Mouse (Mus musculus) limb, embryonic 15.5 days (tissue): ENCODE results near the gene Ppp1r1b. TPM values are rescaled to one million over a fixed set of nuclear protein-coding genes. Genes with fewer than 3 reads are reported as not detected.

Experiments
- ATAC-seq: fragments of 200-750 bp; cut with Nextera tagmentation; 2 replicates; pipeline ENCODE4 v1.8.0; 2017; ENCODE audit warnings: low read depth, moderate TSS enrichment; ENCODE audit not compliant: insufficient number of reproducible peaks, low FRiP score, low TSS enrichment
- H3K27ac ChIP-seq: fragments of 300-500 bp; sonication (generic); 2 replicates; pipeline ENCODE4 v1.5.1; 2015; ENCODE audit warnings: moderate library complexity, mild to moderate bottlenecking, inconsistent platforms
- H3K27me3 ChIP-seq: fragments of 300-500 bp; sonication (generic); 2 replicates; pipeline ENCODE4 v1.6.1; 2015; ENCODE audit warnings: inconsistent platforms
- H3K36me3 ChIP-seq: fragments of 300-500 bp; sonication (generic); 2 replicates; pipeline ENCODE4 v1.6.1; 2015; ENCODE audit warnings: inconsistent platforms
- H3K4me1 ChIP-seq: fragments of 300-500 bp; sonication (generic); 2 replicates; pipeline ENCODE4 v1.6.1; 2015; ENCODE audit warnings: inconsistent platforms
- H3K4me2 ChIP-seq: fragments of 300-500 bp; sonication (generic); 2 replicates; pipeline ENCODE4 v1.6.1; 2015; ENCODE audit warnings: mild to moderate bottlenecking, inconsistent platforms
- H3K4me3 ChIP-seq: fragments of 300-500 bp; sonication (generic); 2 replicates; pipeline ENCODE4 v1.5.1; 2015; ENCODE audit warnings: mild to moderate bottlenecking, inconsistent platforms
- H3K9ac ChIP-seq: fragments of 300-500 bp; sonication (generic); 2 replicates; pipeline ENCODE4 v1.6.1; 2015; ENCODE audit warnings: inconsistent platforms
- H3K9me3 ChIP-seq: fragments of 300-500 bp; sonication (generic); 2 replicates; pipeline ENCODE4 v1.6.1; 2016; ENCODE audit warnings: inconsistent platforms
- WGBS: fragments of 180-500 bp; shearing (Covaris S2); methylation state at CpG from one replicate; pipeline ENCODE4 v1.1.7; 2015; 5-methylcytosine and 5-hydroxymethylcytosine counted together
- polyA plus RNA-seq: library from polyadenylated mRNA; unstranded; fragments of >200 nt; fragmentation: Nextera tagmentation; extraction: Ambion mirVana; gene quantifications from 2 replicates; pipeline ENCODE4 v1.2.1, GENCODE M21; 2015

The Ppp1r1b gene
- polyA plus RNA-seq, 1 experiment from 2014 or later: 3.7 TPM

DNA sequence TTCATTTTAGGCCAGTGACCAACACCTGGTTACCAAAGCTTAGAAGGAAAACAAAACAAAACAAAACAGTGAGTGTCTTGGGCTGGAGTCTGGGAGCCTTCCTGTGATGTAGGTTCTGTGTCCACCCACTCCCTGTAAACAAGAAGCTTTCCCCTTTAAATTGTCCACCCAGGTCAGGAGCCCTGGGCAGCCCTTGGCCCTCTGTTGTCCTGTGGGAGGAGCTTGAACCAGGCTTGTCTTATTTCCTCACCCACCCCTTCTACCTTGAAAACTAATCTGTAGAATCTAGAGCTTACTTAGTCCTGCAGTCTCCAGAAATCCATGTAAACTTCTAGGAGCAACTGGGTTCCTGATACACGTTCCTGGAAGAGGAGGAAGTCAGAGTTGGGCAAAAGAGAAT lies 26.0 kb upstream of the Ppp1r1b start:
- H3K4me3 ChIP-seq: no peak overlapping the region
- no peaks in the 10 kb centered on the region for H3K9me3 ChIP-seq
- no peak overlapping the region for H3K27ac ChIP-seq
- H3K36me3 ChIP-seq: no peaks in the 10 kb centered on the region
- no peak overlapping the region for H3K4me2 ChIP-seq
- 0% methylated on average over 1 of the region's 1 CpGs for WGBS
- peaks cover 100% of the 10 kb centered on the region for H3K27me3 ChIP-seq
- no peak overlapping the region for H3K9ac ChIP-seq
- no peak for ATAC-seq
- peaks cover 26% of the 10 kb centered on the region for H3K4me1 ChIP-seq

- WGBS: 5% methylated on average over 10 of the region's 10 CpGs
- no peak overlapping the region for H3K27ac ChIP-seq
- ATAC-seq: no peak
- no peak overlapping the region for H3K4me3 ChIP-seq
- H3K36me3 ChIP-seq: no peaks in the 10 kb centered on the region
- no peak overlapping the region for H3K9ac ChIP-seq
- peaks cover 37% of the 10 kb centered on the region for H3K4me1 ChIP-seq
- peaks cover 100% of the 10 kb centered on the region for H3K27me3 ChIP-seq
- H3K4me2 ChIP-seq: no peak overlapping the region
- H3K9me3 ChIP-seq: no peaks in the 10 kb centered on the region
Observed at GRCm38 (mm10) chr11:98323136-98323866, 24.9 kb upstream of the Ppp1r1b start.

DNA sequence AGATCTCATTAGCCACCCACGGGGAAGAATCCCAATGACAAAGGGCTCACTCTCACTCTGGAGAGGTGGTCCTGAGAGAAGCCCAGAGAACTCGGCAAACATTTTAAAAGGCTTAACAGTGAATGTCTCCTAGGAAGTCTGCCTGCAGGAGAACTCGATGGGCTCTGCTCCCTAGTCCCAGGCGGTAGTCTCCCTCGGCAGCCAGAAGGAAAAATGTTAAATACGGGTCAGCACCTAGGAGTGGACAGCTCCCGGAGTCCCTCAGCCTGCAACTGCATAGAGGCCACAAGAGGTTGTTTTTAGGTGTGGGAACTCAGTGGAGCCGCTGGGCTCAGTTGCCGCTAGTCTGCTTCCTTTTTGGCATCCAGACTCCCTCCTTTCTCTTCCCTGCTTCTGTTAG lies 24.3 kb upstream of the Ppp1r1b start:
- WGBS: 1% methylated on average over 9 of the region's 9 CpGs
- no peak for ATAC-seq

DNA sequence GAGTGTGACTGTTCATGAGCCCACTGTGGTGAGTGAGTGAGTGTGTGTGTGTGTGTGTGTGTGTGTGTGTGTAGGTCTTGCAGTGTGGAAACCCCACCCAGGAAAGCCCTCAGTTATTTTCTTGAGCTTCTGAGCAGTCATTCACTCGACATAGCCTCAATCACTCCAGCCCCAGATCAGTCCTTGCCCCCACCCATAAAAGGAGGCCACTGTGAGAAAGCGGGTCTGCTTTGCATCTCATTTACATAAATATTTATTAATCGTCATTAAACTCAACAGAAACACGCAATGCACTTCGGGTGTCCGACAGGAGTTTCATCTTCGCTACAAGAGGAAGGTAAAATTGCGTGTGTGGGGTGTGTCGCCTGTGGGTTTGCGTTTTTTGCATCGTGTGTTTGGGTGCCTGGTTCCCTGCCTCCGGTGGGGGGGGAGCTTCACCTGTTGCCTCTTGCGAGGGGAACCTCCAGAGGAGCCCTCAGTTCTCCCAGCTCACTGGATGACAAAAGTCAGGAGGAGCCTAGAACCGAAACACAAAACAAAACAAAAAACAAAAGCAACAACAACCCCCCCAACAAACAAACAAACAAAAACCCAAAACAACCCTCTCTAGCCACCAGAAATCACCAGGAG lies 22.9 kb upstream of the Ppp1r1b start:
- Histone ChIP-seq H3K4me2 (no peak overlapping the region), H3K9ac (no peak overlapping the region), H3K36me3 (no peaks in the 10 kb centered on the region), H3K4me3 (no peak overlapping the region), H3K4me1 (peaks cover 34% of the 10 kb centered on the region), H3K27me3 (peaks cover 100% of the 10 kb centered on the region), H3K27ac (no peak overlapping the region), H3K9me3 (no peaks in the 10 kb centered on the region)
- no peak for ATAC-seq
- WGBS: 5% methylated on average over 14 of the region's 14 CpGs

More for the DNA sequence above, 24.3 kb upstream of the Ppp1r1b start:
- no peaks in the 10 kb centered on the region for H3K36me3 ChIP-seq
- no peak overlapping the region for H3K4me3 ChIP-seq
- no peak overlapping the region for H3K4me2 ChIP-seq
- no peaks in the 10 kb centered on the region for H3K9me3 ChIP-seq
- H3K4me1 ChIP-seq: peaks cover 36% of the 10 kb centered on the region
- H3K27me3 ChIP-seq: peaks cover 100% of the 10 kb centered on the region
- no peak overlapping the region for H3K9ac ChIP-seq
- H3K27ac ChIP-seq: no peak overlapping the region

- Histone ChIP-seq H3K4me2 (no peak overlapping the region), H3K9ac (no peak overlapping the region), H3K27ac (no peak overlapping the region), H3K4me3 (no peak overlapping the region), H3K36me3 (no peaks in the 10 kb centered on the region), H3K27me3 (peaks cover 100% of the 10 kb centered on the region), H3K9me3 (no peaks in the 10 kb centered on the region), H3K4me1 (peaks cover 29% of the 10 kb centered on the region)
- WGBS: 6% methylated on average over 17 of the region's 22 CpGs
- ATAC-seq: no peak
Observed at GRCm38 (mm10) chr11:98325821-98326218, 22.4 kb upstream of the Ppp1r1b start.

DNA sequence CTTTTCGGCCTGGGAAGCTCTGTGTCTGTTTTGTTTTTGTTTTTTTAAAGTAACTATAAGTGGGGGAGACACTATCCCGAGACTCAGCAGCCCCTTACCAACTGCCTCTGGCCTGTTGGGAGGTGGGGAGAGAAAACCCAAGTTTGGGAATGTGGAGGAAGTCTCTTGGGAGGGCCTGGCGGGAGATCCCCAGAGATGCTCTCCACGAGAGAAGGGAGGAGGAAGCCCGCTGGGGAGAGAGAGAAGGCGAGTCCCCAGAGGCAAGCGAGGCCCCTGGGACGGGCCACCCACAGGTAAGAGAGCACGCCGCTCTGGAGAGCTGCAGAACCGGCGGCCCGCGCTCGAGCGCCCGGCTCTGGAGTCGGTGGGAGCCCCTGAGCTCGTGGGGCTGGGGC lies 21.5 kb upstream of the Ppp1r1b start:
- H3K27me3 ChIP-seq: peaks cover 100% of the 10 kb centered on the region
- H3K4me3 ChIP-seq: peak overlapping the region; percentile 20; the same call in 1 of the 2 replicates
- peaks cover 23% of the 10 kb centered on the region for H3K4me1 ChIP-seq
- no peaks in the 10 kb centered on the region for H3K36me3 ChIP-seq
- H3K9ac ChIP-seq: no peak overlapping the region
- peak overlapping the region; percentile 36 for H3K4me2 ChIP-seq
- WGBS: 2% methylated on average over 19 of the region's 19 CpGs
- H3K9me3 ChIP-seq: no peaks in the 10 kb centered on the region
- H3K27ac ChIP-seq: no peak overlapping the region
- ATAC-seq: no peak

DNA sequence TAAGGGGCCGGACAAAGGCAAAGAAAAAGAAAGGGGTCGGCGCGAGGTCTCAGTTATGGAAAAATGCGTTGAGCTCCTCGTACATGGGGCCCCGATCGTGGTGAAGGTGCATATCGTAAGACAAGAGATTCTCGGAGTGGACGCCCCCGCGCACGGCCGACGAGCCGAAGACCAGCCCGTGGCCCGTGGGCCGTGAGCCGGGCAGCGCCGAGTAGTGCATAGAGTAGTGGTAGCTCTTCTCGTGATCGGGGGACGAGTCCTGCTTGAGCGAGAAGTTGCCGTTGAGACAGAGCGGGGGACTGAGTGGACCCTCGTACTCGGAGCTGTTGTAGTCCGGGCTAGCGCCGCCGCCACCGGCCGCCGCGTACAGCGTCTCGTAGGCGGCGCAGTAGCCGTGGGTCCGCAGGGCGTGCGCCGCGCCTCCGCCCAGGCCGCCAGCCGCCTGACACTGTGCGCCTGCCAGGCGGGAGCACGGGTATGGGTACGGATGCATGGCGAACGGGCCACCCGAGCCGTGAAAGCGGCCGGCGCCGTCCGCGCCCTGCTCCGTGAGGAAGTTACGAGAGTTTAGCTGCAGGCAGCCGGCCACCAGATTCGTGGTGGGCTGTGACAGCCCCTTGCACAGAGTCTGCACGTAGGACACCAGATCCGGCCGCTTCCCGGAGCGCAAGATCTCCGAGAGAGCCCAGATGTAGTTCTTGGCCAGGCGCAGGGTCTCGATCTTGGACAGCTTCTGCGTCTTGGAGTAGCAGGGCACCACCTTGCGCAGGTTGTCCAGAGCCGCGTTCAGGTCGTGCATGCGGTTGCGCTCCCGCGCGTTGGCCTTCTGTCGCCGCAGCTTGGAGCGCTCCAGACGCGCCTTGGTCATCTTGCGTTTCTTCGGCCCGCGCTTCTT lies 20.8 kb upstream of the Ppp1r1b start:
- Histone ChIP-seq H3K9me3 (no peaks in the 10 kb centered on the region), H3K4me2 (peak overlapping the region; percentile 36), H3K36me3 (no peaks in the 10 kb centered on the region), H3K4me3 (peak overlapping the region; percentile 20), H3K27me3 (peaks cover 100% of the 10 kb centered on the region), H3K4me1 (peaks cover 23% of the 10 kb centered on the region), H3K9ac (no peak overlapping the region), H3K27ac (no peak overlapping the region)
- WGBS: under 1% methylated on average over 97 of the region's 97 CpGs
- ATAC-seq: no peak

- Histone ChIP-seq H3K9ac (no peak overlapping the region), H3K4me1 (peaks cover 23% of the 10 kb centered on the region), H3K27me3 (peaks cover 100% of the 10 kb centered on the region), H3K4me3 (peak overlapping the region; percentile 20), H3K9me3 (no peaks in the 10 kb centered on the region), H3K4me2 (peak overlapping the region; percentile 36), H3K27ac (no peak overlapping the region), H3K36me3 (no peaks in the 10 kb centered on the region)
- WGBS: under 1% methylated on average over 35 of the region's 35 CpGs
- ATAC-seq: no peak
Observed at GRCm38 (mm10) chr11:98328031-98328370, 20.2 kb upstream of the Ppp1r1b start.

DNA sequence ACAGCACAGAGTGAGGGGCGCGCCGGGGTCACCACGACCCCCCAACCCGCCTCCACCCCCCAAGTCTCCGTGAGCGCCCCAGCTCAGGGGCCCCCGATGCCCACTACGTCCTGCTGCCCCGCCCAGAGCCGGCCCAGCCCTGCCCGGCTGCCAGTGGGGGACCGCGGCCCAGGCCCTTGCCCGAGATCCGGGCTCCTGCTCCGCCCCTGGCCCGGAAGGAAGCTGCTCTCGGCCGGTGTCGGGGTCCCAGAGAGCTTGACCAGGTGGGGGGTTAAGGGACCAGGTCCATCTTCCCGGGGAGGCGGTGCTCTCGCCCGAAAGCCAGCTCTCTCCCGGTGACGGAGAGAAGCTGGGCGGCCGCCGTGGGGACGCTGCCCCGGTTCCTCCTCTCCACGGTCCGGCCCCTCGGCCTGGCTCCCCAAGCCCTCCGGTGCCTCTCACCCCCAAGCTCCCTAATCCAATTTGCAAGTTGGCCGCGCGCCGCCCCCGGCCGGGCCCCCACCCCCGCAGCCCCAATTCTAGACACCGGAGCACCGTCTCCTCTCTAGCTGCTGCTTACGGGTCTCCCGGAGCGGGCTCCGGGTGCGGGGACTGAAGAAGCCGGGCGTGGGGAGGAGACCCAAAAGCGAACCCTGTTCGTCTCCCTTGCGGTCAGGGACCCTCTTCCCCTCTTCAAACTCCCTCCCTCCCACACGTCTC lies 19.7 kb upstream of the Ppp1r1b start:
- WGBS: under 1% methylated on average over 47 of the region's 56 CpGs
- ATAC-seq: no peak
- Histone ChIP-seq H3K4me1 (peaks cover 23% of the 10 kb centered on the region), H3K9ac (no peak overlapping the region), H3K27me3 (peaks cover 100% of the 10 kb centered on the region), H3K9me3 (no peaks in the 10 kb centered on the region), H3K4me2 (peak overlapping the region; percentile 36), H3K36me3 (no peaks in the 10 kb centered on the region), H3K27ac (no peak overlapping the region), H3K4me3 (peak overlapping the region; percentile 20)

DNA sequence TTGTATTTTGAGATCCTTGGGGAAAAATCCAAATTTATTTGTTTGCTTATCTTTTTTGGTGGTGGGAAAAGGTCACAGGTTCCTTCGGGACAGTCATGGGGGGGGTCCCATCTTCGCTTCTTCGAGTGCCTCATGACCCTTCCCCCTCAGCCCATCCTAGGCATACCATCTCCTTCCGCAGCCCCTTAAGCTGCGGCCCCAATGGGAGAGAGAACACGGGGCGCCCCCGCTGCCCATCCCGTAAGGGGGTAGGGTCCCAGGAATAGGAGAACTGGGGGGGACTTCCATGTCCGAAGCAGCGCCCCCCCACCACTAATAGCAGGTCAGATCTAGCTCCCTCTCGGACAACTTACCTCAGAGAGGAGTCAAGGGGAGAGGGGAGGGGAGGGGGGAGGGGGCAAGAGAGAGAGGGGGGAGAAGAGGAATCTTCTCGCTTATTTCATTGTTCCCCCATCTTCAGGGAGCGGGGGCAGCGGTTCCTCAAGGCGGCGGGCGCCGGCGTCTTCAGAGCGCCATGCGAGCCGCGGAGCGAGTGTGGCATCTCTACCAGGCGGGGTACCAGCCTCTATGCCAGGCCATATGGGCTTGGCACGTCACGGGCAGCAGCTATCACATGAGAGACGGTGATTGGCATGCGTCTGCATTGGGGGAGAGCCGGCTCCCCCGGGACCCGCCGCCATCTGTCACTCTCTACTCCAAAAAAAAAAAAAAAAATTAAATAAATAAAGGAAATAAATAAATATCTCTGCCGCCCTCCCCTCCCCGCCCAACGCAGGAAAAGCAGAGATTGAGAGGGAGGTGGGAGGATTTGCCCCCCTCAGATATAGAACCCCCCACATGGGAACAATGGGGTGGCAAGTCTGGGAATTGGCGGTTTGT lies 18.9 kb upstream of the Ppp1r1b start, which contains the start of gene Neurod2:
Gene Neurod2 (minus strand): TSS at position 568 of the 879 bp plus-strand sequence.
- H3K27me3 ChIP-seq: peaks cover 100% of the 10 kb centered on the region
- WGBS: 4% methylated on average over 38 of the region's 38 CpGs
- no peaks in the 10 kb centered on the region for H3K9me3 ChIP-seq
- ATAC-seq: no peak
- peak within 1 kb of the TSS; percentile 36 for H3K4me2 ChIP-seq
- H3K27ac ChIP-seq: no peak within 1 kb of the TSS
- peak within 1 kb of the TSS; percentile 20 for H3K4me3 ChIP-seq
- H3K9ac ChIP-seq: no peak within 1 kb of the TSS
- no peaks in the 10 kb centered on the region for H3K36me3 ChIP-seq
- peaks cover 27% of the 10 kb centered on the region for H3K4me1 ChIP-seq
